Mouse (Mus musculus) heart, embryonic 11.5 days (tissue): Measurements from ENCODE around the gene Cyfip1. TPM values are rescaled to one million over a fixed set of nuclear protein-coding genes. Genes with fewer than 3 reads are reported as not detected.

Source experiments
- ATAC-seq: fragments of 200-750 bp; cut with Nextera tagmentation; replicated peaks from 2 replicates; pipeline ENCODE4 v1.8.0; 2017; ENCODE audit warnings: moderate library complexity; ENCODE audit not compliant: insufficient number of reproducible peaks, low FRiP score, low TSS enrichment
- H3K27ac ChIP-seq: fragments of 300-500 bp; sonication (generic); 2 replicates; pipeline ENCODE4 v1.5.1; 2014; ENCODE audit warnings: mild to moderate bottlenecking, low read depth, low read length
- H3K27me3 ChIP-seq: fragments of 300-500 bp; sonication (generic); 2 replicates; pipeline ENCODE4 v1.6.1; 2014; ENCODE audit warnings: mild to moderate bottlenecking, low read length, mixed read lengths; ENCODE audit not compliant: control insufficient read depth, insufficient read depth
- H3K36me3 ChIP-seq: fragments of 300-500 bp; sonication (generic); 2 replicates; pipeline ENCODE4 v1.6.1; 2014; ENCODE audit warnings: mild to moderate bottlenecking, low read length, moderate library complexity, mixed read lengths; ENCODE audit not compliant: control insufficient read depth, insufficient read depth
- H3K4me1 ChIP-seq: fragments of 300-500 bp; sonication (generic); 2 replicates; pipeline ENCODE4 v1.6.1; 2014; ENCODE audit warnings: low read length; ENCODE audit not compliant: control insufficient read depth, insufficient read depth
- H3K4me2 ChIP-seq: fragments of 300-500 bp; sonication (generic); 2 replicates; pipeline ENCODE4 v1.6.1; 2014; ENCODE audit warnings: mild to moderate bottlenecking, moderate library complexity
- H3K4me3 ChIP-seq: fragments of 300-500 bp; sonication (generic); 2 replicates; pipeline ENCODE4 v1.5.1; 2014; ENCODE audit warnings: low read depth, low read length
- H3K9ac ChIP-seq: fragments of 300-500 bp; sonication (generic); 2 replicates; pipeline ENCODE4 v1.6.1; 2014; ENCODE audit warnings: mild to moderate bottlenecking, low read depth, low read length, moderate library complexity
- H3K9me3 ChIP-seq: fragments of 300-500 bp; sonication (generic); replicated peaks from 2 replicates; pipeline ENCODE4 v1.6.1; 2016; ENCODE audit warnings: low read length; ENCODE audit not compliant: control insufficient read depth
- WGBS: fragments of 180-500 bp; shearing (Covaris S2); extraction: QIAGEN DNeasy Blood & Tissue Kit; methylation state at CpG from one replicate; pipeline ENCODE4 v1.1.7; 2014; ENCODE audit not compliant: insufficient replicate concordance; 5-methylcytosine and 5-hydroxymethylcytosine counted together
- polyA plus RNA-seq: library from polyadenylated mRNA; unstranded; fragments of >200 nt; fragmentation: Nextera tagmentation; extraction: Ambion mirVana; gene quantifications from 2 replicates; pipeline ENCODE4 v1.2.1, GENCODE M21; 2014

Cyfip1 gene
- polyA plus RNA-seq = 55.4 and 64.8 TPM in 2 replicates

DNA sequence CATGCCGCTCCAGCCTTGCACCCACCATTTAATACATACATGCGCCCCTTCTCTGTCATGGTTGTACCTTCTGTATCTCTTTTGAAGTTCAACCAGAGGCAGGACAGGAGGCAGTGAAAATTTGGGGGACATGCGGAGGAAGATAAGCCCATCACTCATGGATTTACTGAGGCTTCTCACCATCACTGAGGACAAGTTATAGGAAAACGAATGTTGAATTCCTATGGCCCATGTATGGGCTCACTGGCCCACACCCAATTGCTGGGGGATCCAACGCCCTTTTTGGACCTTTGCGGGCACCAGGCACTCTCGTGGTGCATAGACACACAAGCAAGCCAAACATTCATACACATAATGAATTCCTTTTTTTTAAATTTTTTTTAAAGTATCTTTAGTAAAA is at the start of gene Cyfip1:
Gene Cyfip1 (plus strand): TSS at position 301 of the 400 bp plus-strand sequence.
- peaks cover 12% of the 10 kb centered on the region for H3K4me1 ChIP-seq
- no peaks in the 10 kb centered on the region for H3K36me3 ChIP-seq
- H3K4me2 ChIP-seq = peak within 1 kb of the TSS; percentile 82
- H3K4me3 ChIP-seq = peak within 1 kb of the TSS; percentile 87
- H3K9me3 ChIP-seq = no peaks in the 10 kb centered on the region
- H3K27ac ChIP-seq = peak within 1 kb of the TSS; percentile 96
- ATAC-seq = no peak
- H3K27me3 ChIP-seq = no peaks in the 10 kb centered on the region
- WGBS = 47% methylated on average over 7 of the region's 7 CpGs
- peak within 1 kb of the TSS; percentile 94 for H3K9ac ChIP-seq

DNA sequence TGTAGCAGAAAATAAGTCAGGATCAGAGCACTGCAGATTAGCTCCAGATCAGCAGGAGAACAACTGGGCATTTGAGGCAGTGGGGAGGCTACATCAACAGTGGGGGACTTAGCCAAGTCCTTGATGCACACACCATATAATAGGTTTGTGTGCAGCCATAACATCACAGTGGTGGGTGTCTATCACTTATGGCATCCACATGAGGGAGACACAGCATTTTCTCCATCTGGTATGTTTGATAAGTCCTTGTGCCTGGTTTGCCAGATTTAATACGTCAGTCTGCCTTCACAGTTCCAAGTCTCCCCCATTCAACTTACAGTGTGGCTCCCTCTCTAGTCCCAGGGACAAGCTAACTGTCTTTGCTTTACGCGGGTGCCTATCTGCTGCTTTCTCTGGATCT is 49.3 kb upstream of the Cyfip1 start:
- Histone ChIP-seq H3K4me2 (no peak overlapping the region), H3K27me3 (no peaks in the 10 kb centered on the region), H3K9ac (no peak overlapping the region), H3K4me1 (peaks cover 5% of the 10 kb centered on the region; the same call in 1 of the 2 replicates), H3K27ac (no peak overlapping the region), H3K36me3 (peaks cover 13% of the 10 kb centered on the region), H3K4me3 (no peak overlapping the region), H3K9me3 (no peaks in the 10 kb centered on the region)
- ATAC-seq = no peak
- WGBS = 79% methylated on average over 3 of the region's 3 CpGs

DNA sequence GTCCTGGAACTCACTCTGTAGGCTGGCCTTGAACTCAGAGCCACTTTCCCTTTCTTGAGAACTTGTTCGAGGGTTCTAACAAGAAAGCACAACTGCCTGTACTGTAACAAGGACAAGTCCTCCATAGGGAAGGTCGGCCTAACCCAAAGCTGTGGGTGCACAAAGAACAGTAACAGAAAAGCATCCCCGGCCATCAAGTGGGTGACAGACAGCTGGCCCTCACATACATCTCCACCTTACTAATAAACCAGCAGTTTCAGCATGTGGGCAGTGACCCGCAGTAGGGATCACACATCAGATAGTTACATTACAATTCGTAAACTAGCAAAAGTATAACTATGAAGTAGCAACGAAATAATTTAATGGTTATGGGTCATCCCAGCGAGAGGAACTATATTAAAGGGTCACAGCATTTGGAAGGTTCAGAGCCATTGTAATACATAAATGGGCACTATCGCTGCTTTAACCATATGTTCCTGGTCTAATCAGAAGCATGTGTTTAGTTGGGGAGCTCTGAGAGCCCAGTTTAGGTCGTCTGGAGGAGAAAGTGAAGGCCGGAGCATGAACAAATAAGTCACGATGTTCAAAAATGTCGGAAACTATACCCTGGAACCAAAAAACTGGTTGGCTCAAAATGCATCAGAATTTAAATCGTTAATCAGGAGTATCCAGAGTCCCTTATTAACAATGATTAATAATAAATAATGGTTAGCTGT is 48.2 kb upstream of the Cyfip1 start:
- H3K27me3 ChIP-seq = no peaks in the 10 kb centered on the region
- peak overlapping the region; percentile 74 for H3K4me3 ChIP-seq
- peaks cover 5% of the 10 kb centered on the region; the same call in 1 of the 2 replicates for H3K4me1 ChIP-seq
- no peak overlapping the region for H3K27ac ChIP-seq
- peaks cover 17% of the 10 kb centered on the region for H3K36me3 ChIP-seq
- no peaks in the 10 kb centered on the region for H3K9me3 ChIP-seq
- ATAC-seq = no peak
- WGBS = 36% methylated on average over 13 of the region's 13 CpGs
- H3K9ac ChIP-seq = peak overlapping the region; percentile 88
- peak overlapping the region; percentile 66 for H3K4me2 ChIP-seq

DNA sequence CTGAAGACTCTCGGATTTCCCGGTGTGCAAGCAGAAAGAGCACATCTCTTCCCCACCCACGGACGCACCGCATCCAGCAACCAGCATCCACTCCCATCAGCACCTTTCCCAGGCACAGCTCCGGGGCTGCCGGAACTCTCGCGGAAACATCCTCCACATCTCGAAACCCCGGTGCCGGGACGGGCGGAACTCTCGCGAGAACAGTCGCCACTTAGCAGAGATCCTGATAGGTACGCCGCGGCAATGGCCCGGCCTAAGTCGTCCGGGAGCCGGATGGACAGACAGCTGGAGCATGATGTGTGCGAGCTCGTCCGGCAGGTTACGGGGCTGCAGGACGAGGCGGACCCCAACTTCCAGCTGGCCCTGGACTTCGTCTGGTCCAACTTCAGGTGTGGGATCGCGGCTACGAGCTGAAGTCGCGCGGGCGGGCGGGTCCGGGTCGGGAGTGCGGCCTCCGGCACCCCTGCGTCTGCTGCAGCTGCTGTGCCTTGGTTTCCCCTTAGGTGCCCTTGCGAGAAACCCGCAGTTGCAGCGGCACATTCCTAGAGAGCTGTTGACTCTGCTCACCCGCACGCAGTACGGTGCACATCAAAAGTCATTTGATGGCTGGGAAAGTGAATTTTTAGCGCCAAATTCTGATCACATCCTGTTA is 47.5 kb upstream of the Cyfip1 start, which contains the start of gene Tubgcp5:
Gene Tubgcp5 (plus strand): TSS at position 203 of the 652 bp plus-strand sequence.
- Histone ChIP-seq H3K4me2 (peak within 1 kb of the TSS; percentile 66), H3K27ac (peak within 1 kb of the TSS; percentile 73), H3K27me3 (no peaks in the 10 kb centered on the region), H3K4me1 (peaks cover 5% of the 10 kb centered on the region; the same call in 1 of the 2 replicates), H3K9me3 (no peaks in the 10 kb centered on the region), H3K4me3 (peak within 1 kb of the TSS; percentile 74), H3K9ac (peak within 1 kb of the TSS; percentile 88), H3K36me3 (peaks cover 17% of the 10 kb centered on the region)
- WGBS = under 1% methylated on average over 51 of the region's 51 CpGs
- ATAC-seq = peak; percentile 97

DNA sequence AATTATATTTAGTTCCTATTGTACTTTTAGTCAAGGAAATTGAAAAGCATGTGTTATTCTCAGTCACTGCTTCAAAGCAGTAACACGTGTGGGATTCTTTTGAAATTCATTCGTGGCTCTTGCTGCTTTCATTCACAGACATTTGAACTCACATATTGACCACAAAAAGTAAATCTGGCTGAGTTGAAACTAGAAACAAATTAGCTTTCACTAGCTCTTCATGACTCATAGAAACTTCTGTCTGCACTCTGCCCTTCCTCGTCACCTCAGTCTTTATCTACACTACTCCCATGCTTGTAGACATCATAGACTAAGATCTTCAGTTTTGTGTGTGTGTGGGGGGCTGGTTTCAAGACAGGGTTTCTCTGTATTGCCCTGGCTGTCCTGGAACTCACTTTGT is 41.6 kb upstream of the Cyfip1 start:
- H3K4me3 ChIP-seq = no peak overlapping the region
- WGBS = 87% methylated on average over 3 of the region's 3 CpGs
- no peaks in the 10 kb centered on the region for H3K9me3 ChIP-seq
- no peaks in the 10 kb centered on the region for H3K27me3 ChIP-seq
- no peak overlapping the region for H3K4me2 ChIP-seq
- ATAC-seq = no peak
- no peak overlapping the region for H3K27ac ChIP-seq
- H3K9ac ChIP-seq = no peak overlapping the region
- H3K36me3 ChIP-seq = peaks cover 37% of the 10 kb centered on the region
- H3K4me1 ChIP-seq = peaks cover 2% of the 10 kb centered on the region; the same call in 1 of the 2 replicates

DNA sequence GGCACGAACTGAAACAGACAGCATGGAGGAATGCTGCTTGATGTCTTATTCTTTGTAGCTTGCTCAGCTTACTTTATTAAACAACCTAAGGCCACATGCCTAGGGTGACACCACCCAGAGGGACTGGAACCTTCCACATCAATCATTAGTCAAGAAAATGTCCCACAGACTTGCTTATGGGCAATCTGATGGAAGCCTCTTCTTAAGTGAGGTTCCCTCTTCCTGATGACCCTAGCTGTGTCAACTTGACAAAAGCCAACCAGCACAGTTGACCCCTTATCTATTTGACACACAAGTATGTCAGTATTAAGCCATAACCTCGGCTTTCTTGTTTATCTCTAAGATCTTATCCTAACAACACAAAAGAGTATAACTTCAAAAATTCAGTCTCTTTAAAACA is 31.6 kb upstream of the Cyfip1 start:
- 72% methylated on average over 2 of the region's 2 CpGs for WGBS
- no peak overlapping the region for H3K27ac ChIP-seq

DNA sequence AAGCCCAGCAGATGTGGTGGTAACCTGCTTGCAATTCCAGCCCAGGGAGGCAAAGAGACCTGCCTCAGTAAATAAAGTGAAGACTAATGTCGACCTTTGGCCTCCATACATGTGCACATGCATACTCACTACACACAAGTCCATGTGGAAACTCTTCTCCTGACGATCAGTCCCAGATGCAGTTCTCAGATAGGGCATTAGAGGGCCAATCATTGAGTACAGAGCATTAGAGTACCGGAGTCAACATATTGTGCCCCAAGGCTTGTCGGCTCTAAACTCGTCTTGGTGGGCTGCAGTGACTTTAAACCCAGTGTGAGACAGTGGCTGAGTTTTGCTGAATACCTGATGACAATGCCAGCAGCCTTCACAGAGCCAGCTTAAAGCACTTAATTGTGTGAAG is 17.1 kb upstream of the Cyfip1 start:
- H3K4me1 ChIP-seq = no peaks in the 10 kb centered on the region
- H3K9me3 ChIP-seq = no peaks in the 10 kb centered on the region
- 82% methylated on average over 5 of the region's 5 CpGs for WGBS
- no peaks in the 10 kb centered on the region for H3K27me3 ChIP-seq
- no peak overlapping the region for H3K27ac ChIP-seq
- H3K4me3 ChIP-seq = no peak overlapping the region
- ATAC-seq = no peak
- peaks cover 32% of the 10 kb centered on the region for H3K36me3 ChIP-seq
- H3K4me2 ChIP-seq = no peak overlapping the region
- no peak overlapping the region for H3K9ac ChIP-seq

More for the DNA sequence above, 31.6 kb upstream of the Cyfip1 start:
- H3K27me3 ChIP-seq = no peaks in the 10 kb centered on the region
- no peaks in the 10 kb centered on the region for H3K4me1 ChIP-seq
- no peak overlapping the region for H3K4me2 ChIP-seq
- H3K9me3 ChIP-seq = no peaks in the 10 kb centered on the region
- no peak overlapping the region for H3K4me3 ChIP-seq
- H3K36me3 ChIP-seq = peaks cover 27% of the 10 kb centered on the region
- ATAC-seq = no peak
- no peak overlapping the region for H3K9ac ChIP-seq

DNA sequence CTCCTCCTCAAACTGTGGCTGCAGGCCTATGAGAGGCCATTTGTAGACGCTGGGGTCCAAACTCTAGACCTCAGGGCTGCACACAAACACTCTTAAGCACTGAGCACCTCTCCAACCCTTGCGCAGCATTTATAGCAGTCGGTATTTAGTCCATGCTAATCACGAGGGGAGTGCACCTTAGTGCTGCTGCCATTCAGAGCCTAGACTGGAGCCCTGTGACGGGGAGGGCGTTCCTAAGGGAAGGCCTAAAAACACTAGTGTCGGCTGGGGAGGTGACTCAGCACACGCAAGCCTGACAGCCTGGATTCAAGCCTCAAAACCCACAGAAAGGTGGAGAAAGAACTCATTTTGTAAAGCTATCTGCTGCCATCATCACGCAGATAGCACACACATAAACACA is 14.0 kb upstream of the Cyfip1 start:
- no peak overlapping the region for H3K4me3 ChIP-seq
- H3K4me1 ChIP-seq = no peaks in the 10 kb centered on the region
- no peaks in the 10 kb centered on the region for H3K9me3 ChIP-seq
- no peak for ATAC-seq
- H3K9ac ChIP-seq = no peak overlapping the region
- peaks cover 18% of the 10 kb centered on the region for H3K36me3 ChIP-seq
- no peaks in the 10 kb centered on the region for H3K27me3 ChIP-seq
- H3K27ac ChIP-seq = no peak overlapping the region
- WGBS = 86% methylated on average over 9 of the region's 9 CpGs
- no peak overlapping the region for H3K4me2 ChIP-seq
